Mouse (Mus musculus) CH12.LX (cell line): ENCODE measurements around the gene Zfp105. TPM values are rescaled to one million over a fixed set of nuclear protein-coding genes. Genes with fewer than 3 reads are reported as not detected.
A peak's percentile ranks its signal among the peaks of the same experiment; 100 is the strongest.

Source experiments
- E2F4 ChIP-seq: IDR thresholded peaks from 2 replicates; pipeline ENCODE4 v1.6.1; 2011; ENCODE audit warnings: low read depth, low read length, improper control_type of control experiment; ENCODE audit not compliant: insufficient replicate concordance
- ELF1 ChIP-seq: IDR thresholded peaks from 2 replicates; pipeline ENCODE4 v1.6.1; 2014; ENCODE audit warnings: low read depth, mild to moderate bottlenecking, inconsistent platforms, low read length, improper control_type of control experiment
- MAFK ChIP-seq: IDR thresholded peaks from 2 replicates; pipeline ENCODE4 v1.6.1; 2011; ENCODE audit warnings: low read length, improper control_type of control experiment; ENCODE audit not compliant: insufficient replicate concordance
- MXI1 ChIP-seq: IDR thresholded peaks from 2 replicates; pipeline ENCODE4 v1.6.1; 2011; ENCODE audit warnings: mild to moderate bottlenecking, low read depth, low read length, improper control_type of control experiment
- MYC ChIP-seq: IDR thresholded peaks from 2 replicates; pipeline ENCODE4 v1.6.1; 2011; ENCODE audit warnings: low read depth, mild to moderate bottlenecking, improper control_type of control experiment, low read length
- POLR2A ChIP-seq: IDR thresholded peaks from 2 replicates; pipeline ENCODE4 v1.6.1; 2011; ENCODE audit warnings: low read depth, mild to moderate bottlenecking, improper control_type of control experiment, low read length
- SMC3 ChIP-seq: IDR thresholded peaks from 2 replicates; pipeline ENCODE4 v1.6.1; 2011; ENCODE audit warnings: low read depth, low read length, improper control_type of control experiment
- TBP ChIP-seq: conservative IDR thresholded peaks from 2 replicates; pipeline ENCODE4 v1.6.1; 2011; ENCODE audit warnings: low read depth, low read length, improper control_type of control experiment
- UBTF ChIP-seq: IDR thresholded peaks from 2 replicates; pipeline ENCODE4 v1.6.1; 2012; ENCODE audit warnings: low read depth, mild to moderate bottlenecking, inconsistent platforms, low read length, improper control_type of control experiment, moderate library complexity
- polyA plus RNA-seq: library from polyadenylated mRNA; unstranded; fragments of >175 nt; gene quantifications from 2 replicates; pipeline ENCODE4 v1.2.1, GENCODE M21; 2012; ENCODE audit warnings: low read depth; ENCODE audit not compliant: insufficient read length
- total RNA-seq, 2 experiments: library from RNA; depleted of rRNA; stranded (reverse); fragments of 300-350 nt in 1 of 2; fragments of >200 nt in 1 of 2; gene quantifications; 2 replicates each; pipeline ENCODE4 v1.2.3; 2012 to 2014

Zfp105 gene
- total and polyA plus RNA-seq, 3 experiments: not detected

DNA sequence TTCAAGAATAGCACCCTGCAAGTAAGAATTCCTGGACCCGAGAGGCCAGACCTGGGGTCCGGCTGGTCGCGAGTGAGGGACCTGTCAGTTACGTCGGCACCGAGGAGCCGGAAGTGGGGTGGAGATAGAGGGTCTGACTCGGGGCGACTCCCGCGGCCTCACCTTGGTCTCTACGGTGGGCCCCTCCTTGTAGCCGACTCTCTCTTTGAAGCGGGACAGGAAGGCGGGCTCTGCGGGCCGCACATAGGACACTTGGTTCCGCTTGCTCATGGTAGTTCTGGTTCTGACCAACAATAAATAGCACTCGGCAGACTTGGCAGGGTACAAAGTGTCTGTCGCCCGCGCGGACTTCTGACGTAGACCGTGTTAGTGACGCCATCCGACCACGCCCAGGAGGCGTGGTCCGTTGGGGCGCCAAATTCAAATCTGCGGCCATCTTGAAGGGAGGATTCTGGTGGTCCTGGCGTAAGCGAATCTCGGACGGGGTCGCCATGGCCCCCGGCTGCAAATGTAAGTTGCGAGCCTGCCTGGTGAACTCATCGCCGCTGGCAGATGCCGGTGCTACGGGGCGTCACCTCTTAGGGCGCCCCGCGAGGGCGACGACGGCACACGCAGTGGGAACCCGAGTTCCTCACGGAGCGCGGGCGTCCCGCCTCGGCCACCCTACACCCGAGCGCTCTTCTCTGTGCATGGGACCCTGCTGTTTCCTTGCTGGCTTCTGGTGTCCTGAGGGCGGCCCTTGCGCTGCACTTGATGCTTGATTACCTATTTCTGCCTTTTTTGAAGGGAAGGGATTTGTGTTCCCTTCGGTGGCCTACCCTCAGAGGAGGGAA, 28.0 kb downstream of the Zfp105 start, which contains the start of the genes 1110059G10Rik and Kif15 (continued):
- TF ChIP-seq TBP (peak; percentile 75), E2F4 (peak; percentile 96), SMC3 (no peak), ELF1 (peak; percentile 84), MYC (peak; percentile 61), MXI1 (peak; percentile 91), MAFK (no peak), POLR2A (peak; percentile 86), UBTF (peak; percentile 71; the same call in 1 of the 2 replicates)

Other genes with a start within 250 kb of the Zfp105 start
- gene Topaz1, start 175.7 kb upstream of the Zfp105 start, total RNA-seq (2012; rRNA removed): not detected in 2 replicates
- 0.05 TPM in 1 of 2 replicates, not detected in the other for gene Topaz1, start 175.7 kb upstream of the Zfp105 start, total RNA-seq (2014; rRNA removed)
- gene Topaz1, start 175.7 kb upstream of the Zfp105 start, polyA plus RNA-seq: not detected in 2 replicates
- 4.5 and 5.3 TPM in 2 replicates for gene Tcaim, start 117.5 kb upstream of the Zfp105 start, total RNA-seq (2012; rRNA removed)
- gene Tcaim, start 117.5 kb upstream of the Zfp105 start, total RNA-seq (2014; rRNA removed): 10.1 and 12.3 TPM in 2 replicates
- 4.4 and 5.2 TPM in 2 replicates for gene Tcaim, start 117.5 kb upstream of the Zfp105 start, polyA plus RNA-seq
- gene Gm35549, start 79.0 kb upstream of the Zfp105 start, total RNA-seq (2012; rRNA removed): 0.13 TPM in 1 of 2 replicates, not detected in the other
- not detected in 2 replicates for gene Gm35549, start 79.0 kb upstream of the Zfp105 start, total RNA-seq (2014; rRNA removed)
- 0.41 TPM in 1 of 2 replicates, not detected in the other for gene Gm35549, start 79.0 kb upstream of the Zfp105 start, polyA plus RNA-seq
- gene Zfp445, start 57.1 kb upstream of the Zfp105 start, total RNA-seq (2012; rRNA removed): 53.8 and 56.3 TPM in 2 replicates
- 43.7 and 49.6 TPM in 2 replicates for gene Zfp445, start 57.1 kb upstream of the Zfp105 start, total RNA-seq (2014; rRNA removed)
- 46.0 and 55.5 TPM in 2 replicates for gene Zfp445, start 57.1 kb upstream of the Zfp105 start, polyA plus RNA-seq
- gene Zkscan7, start 37.4 kb upstream of the Zfp105 start, total RNA-seq (2012; rRNA removed): 4.2 and 6.4 TPM in 2 replicates
- 6.6 and 7.5 TPM in 2 replicates for gene Zkscan7, start 37.4 kb upstream of the Zfp105 start, total RNA-seq (2014; rRNA removed)
- 2.1 and 3.5 TPM in 2 replicates for gene Zkscan7, start 37.4 kb upstream of the Zfp105 start, polyA plus RNA-seq
- 5.6 TPM in 2 replicates for gene 1110059G10Rik, start 27.9 kb downstream of the Zfp105 start, total RNA-seq (2012; rRNA removed)
- 25.7 and 32.3 TPM in 2 replicates for gene 1110059G10Rik, start 27.9 kb downstream of the Zfp105 start, total RNA-seq (2014; rRNA removed)
- 24.5 and 25.2 TPM in 2 replicates for gene 1110059G10Rik, start 27.9 kb downstream of the Zfp105 start, polyA plus RNA-seq
- 51.5 and 51.7 TPM in 2 replicates for gene Kif15, start 28.0 kb downstream of the Zfp105 start, total RNA-seq (2012; rRNA removed)
- gene Kif15, start 28.0 kb downstream of the Zfp105 start, total RNA-seq (2014; rRNA removed): 85.4 and 101 TPM in 2 replicates
- gene Kif15, start 28.0 kb downstream of the Zfp105 start, polyA plus RNA-seq: 63.5 and 66.6 TPM in 2 replicates
- 5.5 and 6.9 TPM in 2 replicates for gene Tmem42, start 98.3 kb downstream of the Zfp105 start, total RNA-seq (2012; rRNA removed)
- 5.1 and 5.3 TPM in 2 replicates for gene Tmem42, start 98.3 kb downstream of the Zfp105 start, total RNA-seq (2014; rRNA removed)
- 6.4 and 6.8 TPM in 2 replicates for gene Tmem42, start 98.3 kb downstream of the Zfp105 start, polyA plus RNA-seq
- gene Tgm4, start 111.7 kb downstream of the Zfp105 start, total RNA-seq (2012; rRNA removed): 0.50 and 0.51 TPM in 2 replicates
- gene Tgm4, start 111.7 kb downstream of the Zfp105 start, total RNA-seq (2014; rRNA removed): not detected in 2 replicates
- 0.24 and 0.26 TPM in 2 replicates for gene Tgm4, start 111.7 kb downstream of the Zfp105 start, polyA plus RNA-seq
- 37.2 and 45.1 TPM in 2 replicates for gene Zdhhc3, start 190.1 kb downstream of the Zfp105 start, total RNA-seq (2012; rRNA removed)
- 61.2 and 62.6 TPM in 2 replicates for gene Zdhhc3, start 190.1 kb downstream of the Zfp105 start, total RNA-seq (2014; rRNA removed)
- gene Zdhhc3, start 190.1 kb downstream of the Zfp105 start, polyA plus RNA-seq: 61.4 and 74.4 TPM in 2 replicates
- 135 and 154 TPM in 2 replicates for gene Exosc7, start 190.1 kb downstream of the Zfp105 start, total RNA-seq (2012; rRNA removed)
- 139 and 144 TPM in 2 replicates for gene Exosc7, start 190.1 kb downstream of the Zfp105 start, total RNA-seq (2014; rRNA removed)
- gene Exosc7, start 190.1 kb downstream of the Zfp105 start, polyA plus RNA-seq: 143 and 184 TPM in 2 replicates
- 0.13 TPM in 1 of 2 replicates, not detected in the other for gene Clec3b, start 227.9 kb downstream of the Zfp105 start, total RNA-seq (2012; rRNA removed)
- gene Clec3b, start 227.9 kb downstream of the Zfp105 start, total RNA-seq (2014; rRNA removed): not detected in 2 replicates
- 0.31 and 0.33 TPM in 2 replicates for gene Clec3b, start 227.9 kb downstream of the Zfp105 start, polyA plus RNA-seq